In genomic region chr3:123188616-123189230, GRCm38 (mm10) we compare ENCODE assay signal across 18 mouse cellular contexts. TPM values are rescaled to one million over a fixed set of nuclear protein-coding genes. Genes with fewer than 3 reads are reported as not detected.
A peak's percentile ranks its signal among the peaks of the same experiment; 100 is the strongest.
DNase-seq lines count a peak whose midpoint lies in the region; ATAC-seq and TF ChIP-seq lines count a peak whose summit lies in the region.
"Had no signal": no experiment of that assay in that cellular context is flagged by ENCODE, and none has a peak within 500 bp of the region (broad histone marks: within the 10 kb centered on the region; RNA-seq: fewer than 3 reads in every experiment).

No protein-coding gene starts in this region.

- H3K27me3 ChIP-seq in lung, embryonic 16.5 days (ENCODE audit: control insufficient read depth, insufficient read depth, low read depth, low read length), result no peaks in the 10 kb centered on the region
- H3K27me3 ChIP-seq in stomach, postnatal 0 days (ENCODE audit: control insufficient read depth, insufficient read depth, low read length), result no peaks in the 10 kb centered on the region
- H3K27me3 ChIP-seq: hindbrain, embryonic 12.5 days; liver, embryonic 15.5 days; midbrain, embryonic 12.5 days; Patski had no signal

- H3K9me3 ChIP-seq in lung, embryonic 16.5 days (ENCODE audit: control insufficient read depth, low read length), result no peaks in the 10 kb centered on the region
- no peaks in the 10 kb centered on the region for H3K9me3 ChIP-seq in stomach, postnatal 0 days (ENCODE audit: control insufficient read depth, low read length)
- H3K9me3 ChIP-seq: hindbrain, embryonic 12.5 days; liver, embryonic 15.5 days; midbrain, embryonic 12.5 days had no signal

- TF ChIP-seq EP300 in stomach, postnatal 0 days (optimal IDR thresholded peaks at IDR 0.05), result no peak

- H3K4me1 ChIP-seq in lung, embryonic 16.5 days (replicated peaks; ENCODE audit: control insufficient read depth, insufficient read depth, low read length), result no peaks in the 10 kb centered on the region
- H3K4me1 ChIP-seq in brown adipose tissue, adult 24 weeks (ENCODE audit: control insufficient read depth, insufficient read depth, insufficient read length, low read length), result peaks cover 9% of the 10 kb centered on the region
- no peaks in the 10 kb centered on the region; the same call in 1 of the 2 replicates for H3K4me1 ChIP-seq in stomach, postnatal 0 days (replicated peaks; ENCODE audit: control insufficient read depth, insufficient read depth)
- H3K4me1 ChIP-seq: liver, embryonic 15.5 days had no signal

- WGBS in lung, embryonic 16.5 days, result 86% methylated on average over 12 of the region's 12 CpGs
- 80% methylated on average over 12 of the region's 12 CpGs for WGBS in stomach, postnatal 0 days

- H3K9ac ChIP-seq in lung, embryonic 16.5 days (ENCODE audit: low read length), result no peak overlapping the region
- H3K9ac ChIP-seq in stomach, postnatal 0 days (ENCODE audit: low read length), result no peak overlapping the region
- H3K9ac ChIP-seq: hindbrain, embryonic 12.5 days; liver, embryonic 15.5 days; midbrain, embryonic 12.5 days had no signal

- H3K27ac ChIP-seq in lung, embryonic 16.5 days (ENCODE audit: low read length), result 0 out of 2 replicates have a peak overlapping the region, but pooled peaks have one; percentile 20
- H3K27ac ChIP-seq in brown adipose tissue, adult 24 weeks (replicated peaks; ENCODE audit: low read depth, low read length), result peak overlapping the region; percentile 73
- H3K27ac ChIP-seq in stomach, postnatal 0 days (replicated peaks), result peak overlapping the region; percentile 49
- H3K27ac ChIP-seq: kidney, postnatal 0 days; liver, embryonic 15.5 days; macrophage; midbrain, embryonic 12.5 days had no signal

- H3K4me2 ChIP-seq in lung, embryonic 16.5 days (ENCODE audit: low read depth, low read length), result no peak overlapping the region
- no peak overlapping the region for H3K4me2 ChIP-seq in stomach, postnatal 0 days (replicated peaks; ENCODE audit: low read depth)
- H3K4me2 ChIP-seq: hindbrain, embryonic 12.5 days; liver, embryonic 15.5 days; midbrain, embryonic 12.5 days had no signal

- DNase-seq in heart, adult 11 months, result peak; percentile 83
- DNase-seq in heart, adult 18-20 months, result no peak
- no peak for DNase-seq in lung, postnatal 4 days
- DNase-seq in stomach, postnatal 0 days (ENCODE audit: low spot score), result no peak
- no peak for DNase-seq in cerebellum, adult 9-11 months
- DNase-seq in embryo, embryonic 10.5 days (ENCODE audit: low spot score), result no peak
- DNase-seq: cerebellum, adult 11-12 months; gastrocnemius, postnatal 36 days; right cerebral cortex, postnatal 25 days had no signal

- no peak for TF ChIP-seq CTCF in stomach, postnatal 0 days (IDR thresholded peaks at IDR 0.05; ENCODE audit: low read depth)

- H3K36me3 ChIP-seq in lung, embryonic 16.5 days (ENCODE audit: control insufficient read depth, insufficient read depth, low read length), result no peaks in the 10 kb centered on the region
- no peaks in the 10 kb centered on the region for H3K36me3 ChIP-seq in stomach, postnatal 0 days (ENCODE audit: control insufficient read depth, insufficient read depth, low read length)
- H3K36me3 ChIP-seq: hindbrain, embryonic 12.5 days; liver, embryonic 15.5 days; midbrain, embryonic 12.5 days had no signal

- ATAC-seq in lung, embryonic 16.5 days (ENCODE audit: low read depth), result no peak
- no peak for ATAC-seq in stomach, postnatal 0 days (ENCODE audit: low FRiP score, low TSS enrichment)
- ATAC-seq: inflammation-experienced regulatory T-cells, adult 6 months; Patski had no signal

- H3K4me3 ChIP-seq in lung, embryonic 16.5 days (ENCODE audit: low read length), result no peak overlapping the region
- H3K4me3 ChIP-seq in brown adipose tissue, adult 24 weeks (ENCODE audit: insufficient read depth, low read depth, low read length), result no peak overlapping the region
- H3K4me3 ChIP-seq in stomach, postnatal 0 days (ENCODE audit: low read depth, low read length), result no peak overlapping the region
- H3K4me3 ChIP-seq: hindbrain, embryonic 12.5 days; liver, embryonic 15.5 days; midbrain, embryonic 12.5 days had no signal

RNA-seq across cellular contexts. Expression of gene Synpo2, which starts 47.2 kb away (rescaled TPM):
- total RNA-seq in heart, adult 18-20 months (2021), result 10 to 100 TPM; 73.4 to 88.1 TPM
- 9.1 and 12.1 TPM in 2 replicates for polyA plus RNA-seq in lung, embryonic 16.5 days (2015; fragmentation: Nextera tagmentation; extraction: Ambion mirVana)
- 6.0 and 7.4 TPM in 2 replicates for polyA plus RNA-seq in brown adipose tissue, adult 24 weeks (2012; ENCODE audit: insufficient read depth, insufficient read length, missing spikeins)
- polyA plus RNA-seq in stomach, postnatal 0 days (2015; fragmentation: Nextera tagmentation; extraction: Ambion mirVana), result 19.9 and 20.7 TPM in 2 replicates
- polyA plus RNA-seq: inflammation-experienced regulatory T-cells, adult 6 months had no signal

Comparison
In these comparisons a context has a peak if more than half of its experiments do, and no peak if none do; other contexts are left out.
1. H3K27ac ChIP-seq: peak in every context shown above with its lines; median percentile 73 in brown adipose tissue, adult 24 weeks; 49 in stomach, postnatal 0 days; 20 in lung, embryonic 16.5 days.